Mouse (Mus musculus): Measurements from ENCODE around the gene Ssna1.

The Ssna1 gene

DNA sequence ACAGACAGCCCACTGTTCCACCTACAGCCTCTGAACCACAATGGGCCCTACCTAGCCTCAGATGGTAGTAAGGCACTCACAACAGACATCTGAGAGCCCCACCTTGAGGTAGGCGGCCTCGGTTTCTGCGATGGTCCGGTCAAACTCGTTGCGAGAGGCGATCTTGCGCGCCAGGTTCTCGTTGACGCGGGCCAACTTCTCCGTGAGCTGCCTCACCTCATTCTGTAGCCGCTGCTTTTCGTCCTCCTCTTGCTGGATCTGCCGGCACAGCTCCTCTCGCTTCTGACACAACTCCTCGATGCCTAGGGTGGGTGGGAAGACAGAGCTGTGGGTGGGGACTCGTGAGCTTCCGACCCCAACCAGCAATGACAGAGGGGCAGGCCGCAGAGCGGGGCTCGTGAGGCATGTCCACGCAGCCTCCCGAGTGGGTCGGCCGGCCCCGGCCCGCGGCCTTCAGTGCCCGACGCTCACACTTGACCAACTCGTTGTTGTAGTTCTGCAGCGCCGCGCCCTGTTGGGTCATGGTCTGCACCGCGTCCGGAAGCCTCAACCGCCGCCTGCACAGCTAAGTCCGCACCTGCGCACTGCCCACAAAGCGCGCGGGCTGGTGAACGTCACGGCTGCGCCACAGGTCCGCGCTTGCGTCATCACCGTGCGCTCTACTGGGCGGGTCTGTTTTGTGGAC lies at the start of gene Ssna1, which contains the start of gene Anapc2:
TSS of gene Ssna1 (minus strand) at position 612 of the 685 bp plus-strand sequence.
TSS of gene Anapc2 (plus strand) at position 652 of the 685 bp plus-strand sequence.
- DNase-seq (ENCODE audit: low spot score in 2 of 2), result peak; percentile 98 to 99

DNA sequence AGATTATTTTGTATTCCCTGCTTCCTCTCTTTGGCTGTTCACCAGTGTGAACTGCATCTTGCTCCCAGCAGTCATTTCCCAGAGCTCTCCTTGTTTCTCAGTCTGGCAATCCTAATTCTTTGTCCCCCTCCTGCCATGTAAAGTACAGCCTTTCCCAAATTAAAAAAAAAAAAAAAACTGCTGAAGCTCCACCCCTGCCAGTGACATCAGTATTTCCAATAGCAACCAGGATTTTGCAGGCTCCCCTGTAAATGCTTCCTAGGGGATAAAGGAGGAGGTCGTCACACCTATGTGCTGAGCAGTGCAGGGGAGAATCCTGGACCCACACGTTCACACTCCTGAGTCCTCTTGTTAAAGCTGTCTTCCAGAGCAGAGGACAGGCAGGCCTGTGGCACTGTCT lies 47.8 kb upstream of the Ssna1 start:
- DNase-seq (ENCODE audit: low spot score in 2 of 2), result peak; percentile 32 to 52

DNA sequence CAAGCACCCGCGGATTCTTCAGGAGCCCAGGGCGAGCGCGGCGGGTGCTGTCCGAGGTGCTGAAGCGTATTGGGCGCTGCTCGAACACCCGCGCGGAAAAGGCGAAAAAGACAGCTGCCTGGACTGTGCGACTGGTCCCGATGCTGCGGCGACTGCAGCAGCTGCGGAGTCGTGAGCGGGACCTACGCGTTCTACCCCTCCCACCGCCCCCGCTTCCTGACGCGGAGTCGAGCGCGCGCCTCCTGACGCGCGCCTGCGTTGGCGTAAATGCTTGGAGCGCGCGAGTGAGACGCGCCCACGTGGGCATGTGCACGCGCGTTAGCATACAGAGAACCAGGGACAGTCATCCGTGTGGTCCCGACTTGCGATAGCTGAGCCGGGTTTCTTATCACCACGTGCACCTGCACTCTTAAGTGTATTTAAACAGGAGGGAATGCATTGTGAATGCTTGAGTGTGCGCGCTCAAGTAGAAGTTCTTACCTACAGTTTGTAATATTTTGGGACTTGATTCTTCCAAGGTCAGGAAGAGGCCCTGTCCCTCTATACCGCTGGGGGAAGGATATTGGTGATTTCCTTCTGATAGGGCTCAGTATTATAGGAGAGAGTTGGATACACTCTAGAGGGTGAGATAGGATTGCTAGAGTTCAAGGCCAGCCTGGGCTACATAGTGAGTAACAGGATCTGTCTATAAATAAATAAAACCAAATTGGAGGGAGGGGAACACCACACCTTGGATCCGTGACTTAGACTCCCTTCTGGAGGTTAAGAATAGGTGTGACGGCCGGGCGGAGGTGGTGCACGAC lies 46.9 kb upstream of the Ssna1 start, which contains the start of gene Grin1:
TSS of gene Grin1 (minus strand) at position 217 of the 803 bp plus-strand sequence.
- peak; percentile 95 to 96 for DNase-seq (ENCODE audit: low spot score in 2 of 2)

DNA sequence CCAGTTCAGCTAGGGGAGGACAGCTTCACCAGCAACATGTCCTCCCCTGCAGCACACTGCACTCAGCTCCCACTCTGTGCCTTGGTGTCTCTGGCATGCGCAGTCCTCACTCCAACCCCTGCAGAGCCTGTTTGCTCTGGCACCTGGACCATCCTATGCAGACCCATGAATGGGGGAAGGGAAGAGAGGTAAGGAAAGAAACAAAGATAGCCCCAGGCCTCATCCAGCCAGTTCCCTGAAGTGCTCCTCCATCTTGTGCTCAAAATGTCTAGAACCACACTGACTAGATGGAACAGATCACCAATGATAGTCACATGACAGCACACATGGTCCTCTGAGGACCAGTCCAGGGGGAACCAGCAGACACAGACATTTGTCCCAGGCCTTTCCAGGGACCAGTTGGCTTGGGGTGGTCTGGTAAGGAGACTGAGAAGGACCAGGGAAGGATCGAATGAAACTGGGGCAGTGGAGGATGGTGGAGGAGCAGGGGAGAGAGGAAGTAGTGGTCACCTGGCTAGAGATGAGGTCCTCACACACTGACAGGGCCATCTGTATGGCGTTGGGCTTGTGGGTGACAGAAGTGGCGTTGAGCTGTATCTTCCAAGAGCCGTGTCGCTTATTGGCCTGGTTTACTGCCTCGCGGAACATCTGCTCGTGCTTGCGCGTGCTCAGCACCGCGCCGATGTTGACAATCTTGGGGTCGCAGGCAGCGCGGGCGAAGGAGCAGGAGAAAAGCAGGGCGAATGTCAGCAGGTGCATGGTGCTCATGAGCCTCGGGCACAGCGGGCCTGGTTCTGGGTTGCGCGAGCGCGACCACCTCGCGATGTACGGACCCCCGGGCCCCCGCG lies 46.1 kb upstream of the Ssna1 start:
- DNase-seq (ENCODE audit: low spot score in 2 of 2), result peak in 1 of 2 experiments; percentile 68

DNA sequence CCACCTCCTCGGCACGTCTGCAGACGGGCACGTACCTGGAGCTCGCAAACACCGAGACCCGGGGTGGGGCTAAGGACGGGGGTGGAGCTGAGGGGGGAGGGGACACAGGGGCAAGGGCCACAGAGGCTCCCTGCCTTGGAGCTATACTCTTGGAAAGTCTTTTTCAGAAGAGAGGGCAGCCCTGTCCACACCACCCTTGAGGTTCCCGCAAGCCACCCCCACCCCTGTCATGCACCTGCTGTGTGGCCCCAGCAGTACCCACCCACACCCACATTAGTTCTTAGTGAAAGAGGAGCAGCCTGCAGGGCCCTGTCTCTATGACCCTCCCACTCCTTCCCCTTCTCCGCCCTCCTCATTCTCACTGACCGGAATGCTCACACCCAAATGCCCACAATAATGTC lies 39.3 kb upstream of the Ssna1 start:
- no peak for DNase-seq (ENCODE audit: low spot score in 2 of 2)

DNA sequence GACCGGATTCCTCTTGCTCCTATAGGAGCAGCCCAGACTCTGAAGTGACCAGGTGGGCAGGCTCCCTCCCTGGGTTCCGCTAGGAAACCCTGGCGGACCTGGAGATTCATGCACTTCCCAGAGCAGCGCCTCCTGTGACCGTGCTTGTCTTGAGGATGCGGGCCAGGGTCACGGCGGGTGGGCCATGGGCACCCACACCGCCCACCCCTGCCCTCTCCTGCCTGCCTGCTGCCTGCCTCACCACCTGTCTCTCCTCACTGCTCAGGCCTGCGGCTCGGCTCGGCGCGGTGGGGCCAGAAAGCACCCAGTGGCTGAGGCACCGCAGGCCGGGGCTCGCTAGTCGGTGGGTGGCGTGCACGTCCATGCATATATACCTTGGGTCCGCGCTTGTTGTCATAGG lies 38.7 kb upstream of the Ssna1 start:
- DNase-seq (ENCODE audit: low spot score in 2 of 2), result no peak

DNA sequence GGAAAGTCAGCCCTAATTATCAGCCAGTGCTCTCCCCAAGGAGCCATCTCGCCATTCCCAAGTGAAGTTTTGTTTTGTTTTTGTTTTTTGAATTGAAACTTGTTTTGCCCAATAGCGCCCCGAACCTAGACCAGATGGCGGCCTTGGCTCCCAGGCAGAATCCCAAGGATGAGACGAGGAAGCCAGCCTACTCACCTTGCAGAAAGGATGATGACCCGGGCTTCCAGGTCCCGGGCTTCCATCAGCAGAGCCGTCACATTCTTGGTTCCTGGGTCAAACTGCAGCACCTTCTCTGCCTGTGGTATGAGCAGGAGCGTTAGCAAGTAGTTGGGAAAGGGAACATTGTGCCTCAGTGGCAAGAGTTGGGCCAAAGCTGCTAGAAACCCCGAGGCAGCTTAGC lies 37.9 kb upstream of the Ssna1 start:
- no peak for DNase-seq (ENCODE audit: low spot score in 2 of 2)

DNA sequence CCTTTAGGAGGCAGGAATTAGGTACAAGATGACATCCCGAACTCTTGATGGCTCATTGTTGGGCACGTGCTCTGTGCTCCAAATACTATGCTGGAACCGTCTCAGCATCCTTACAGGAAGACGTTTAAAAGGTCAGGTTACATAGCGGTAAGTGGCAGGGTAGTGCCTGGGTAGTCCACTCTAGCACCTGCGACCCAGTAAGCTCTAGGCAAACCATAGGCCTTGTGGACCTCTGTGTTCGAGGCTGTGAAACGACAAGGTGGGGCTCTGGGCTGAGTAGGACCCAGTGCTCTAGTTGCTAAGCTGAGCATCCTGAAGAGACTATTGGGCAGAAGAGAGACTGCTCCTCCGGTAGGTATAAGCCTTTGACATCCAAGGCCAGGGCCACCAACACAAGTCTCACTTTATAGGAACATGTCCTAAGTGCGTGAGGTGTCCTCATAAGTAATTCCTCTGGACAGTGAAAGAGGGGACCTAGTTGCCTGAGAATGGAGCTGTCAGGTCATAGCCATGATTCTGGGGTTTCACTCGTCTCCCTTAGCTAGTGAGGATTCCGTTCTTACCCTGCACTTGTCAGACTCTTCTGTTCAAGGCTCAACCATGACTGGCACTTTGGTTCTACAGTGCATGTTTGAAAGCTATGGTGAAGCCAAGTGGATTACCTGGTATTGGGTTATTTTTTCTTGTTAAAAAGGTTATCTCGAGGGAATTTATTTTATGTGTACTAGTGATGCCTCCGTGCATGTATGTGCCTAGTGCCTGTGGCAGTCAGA lies 33.5 kb upstream of the Ssna1 start:
- no peak for DNase-seq (ENCODE audit: low spot score in 2 of 2)

DNA sequence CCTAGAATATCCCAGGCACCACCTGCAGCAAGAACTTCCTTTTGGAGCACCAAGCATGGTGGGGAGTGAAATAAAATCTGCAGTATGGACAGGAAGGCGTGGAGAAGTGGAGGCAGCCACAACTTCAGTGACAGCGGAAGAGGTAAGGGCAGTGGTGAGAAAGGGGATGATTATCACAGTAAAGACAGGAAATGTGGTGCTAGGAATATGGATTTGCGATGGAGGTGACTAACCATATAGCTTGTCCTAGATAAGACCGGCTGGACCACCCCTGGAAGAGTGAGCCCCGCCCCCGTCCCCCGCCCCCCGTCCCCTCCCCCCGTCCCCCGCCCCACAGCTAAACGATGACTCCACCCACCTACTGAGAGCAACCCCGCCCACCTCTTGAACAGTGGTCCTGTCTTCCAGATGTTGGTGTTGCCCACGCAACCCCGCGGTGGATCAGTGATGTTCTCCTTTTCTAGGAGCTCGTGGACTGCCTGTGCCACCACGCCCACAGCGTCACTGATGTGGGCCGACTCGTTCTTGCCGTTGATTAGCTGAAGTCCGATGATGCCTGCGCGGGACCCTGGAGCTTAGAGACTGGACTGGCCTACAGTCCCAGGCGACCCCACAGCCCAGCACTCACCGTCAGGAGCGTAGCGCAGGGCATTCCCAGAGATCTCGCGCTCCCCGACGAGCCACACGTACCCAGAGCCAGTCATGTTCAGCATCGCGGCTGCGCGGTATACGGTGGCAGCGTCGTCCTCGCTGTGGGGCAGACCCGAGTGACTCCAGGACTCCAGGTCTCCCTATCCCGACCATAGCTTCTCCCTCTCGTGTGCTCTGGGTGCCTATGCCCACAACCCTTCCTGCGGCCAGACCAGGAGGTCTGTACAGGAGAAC lies 32.7 kb upstream of the Ssna1 start:
- peak; percentile 63 to 78 for DNase-seq (ENCODE audit: low spot score in 2 of 2)

DNA sequence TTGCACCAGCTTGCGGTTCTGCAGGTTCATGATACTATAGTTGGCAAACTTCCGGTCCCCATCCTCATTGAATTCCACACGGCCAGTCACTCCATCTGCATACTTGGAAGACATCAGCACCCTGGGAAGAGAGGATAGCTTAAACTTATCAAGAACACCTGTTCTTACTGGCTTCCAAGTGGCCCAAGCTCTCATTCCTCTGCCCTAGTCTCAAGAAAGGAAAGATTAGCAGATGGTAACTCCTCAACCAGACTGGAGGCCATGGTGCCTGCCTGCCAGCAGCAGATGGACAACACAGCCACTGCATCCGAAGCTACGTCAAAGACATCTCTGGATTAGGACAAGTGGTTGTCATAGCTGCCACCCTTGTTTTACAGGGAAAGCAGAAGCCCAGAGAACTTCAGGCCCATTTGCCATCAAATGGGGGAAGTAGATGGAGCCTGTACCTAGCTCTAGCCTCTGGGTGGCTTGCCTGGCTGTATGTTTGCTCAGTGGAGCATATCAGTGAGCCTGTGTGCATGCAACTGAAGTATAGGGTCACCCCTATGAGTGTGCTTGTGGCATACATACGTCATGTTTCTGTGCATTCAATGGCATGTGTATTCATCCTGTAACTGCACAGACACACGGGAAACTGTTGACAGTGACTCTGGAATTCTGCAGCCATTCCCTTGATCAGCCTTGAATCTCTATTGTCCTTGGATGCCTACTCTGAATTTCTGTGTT lies 31.9 kb upstream of the Ssna1 start:
- peak in 1 of 2 experiments; percentile 72 for DNase-seq (ENCODE audit: low spot score in 2 of 2)

DNA sequence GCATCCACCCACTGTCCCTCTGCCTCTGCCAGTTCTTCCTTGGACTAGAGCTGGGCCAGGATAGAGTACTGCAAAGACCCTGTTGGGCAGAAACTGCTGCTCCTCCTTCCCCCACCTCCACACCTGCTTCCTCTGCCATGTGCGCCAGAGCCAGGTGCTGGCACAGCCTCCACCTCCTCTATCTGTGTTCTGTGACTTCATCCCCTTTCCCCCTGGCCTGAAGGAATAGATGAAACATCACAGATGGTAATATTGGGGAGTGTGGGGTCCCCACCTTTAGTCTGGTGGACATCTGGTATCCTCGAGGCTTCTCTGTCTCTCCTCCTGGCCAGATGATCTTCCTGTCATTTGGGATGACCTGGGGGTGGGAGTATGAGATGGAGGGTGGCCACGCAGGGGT lies 31.2 kb upstream of the Ssna1 start:
- no peak for DNase-seq (ENCODE audit: low spot score in 2 of 2)

DNA sequence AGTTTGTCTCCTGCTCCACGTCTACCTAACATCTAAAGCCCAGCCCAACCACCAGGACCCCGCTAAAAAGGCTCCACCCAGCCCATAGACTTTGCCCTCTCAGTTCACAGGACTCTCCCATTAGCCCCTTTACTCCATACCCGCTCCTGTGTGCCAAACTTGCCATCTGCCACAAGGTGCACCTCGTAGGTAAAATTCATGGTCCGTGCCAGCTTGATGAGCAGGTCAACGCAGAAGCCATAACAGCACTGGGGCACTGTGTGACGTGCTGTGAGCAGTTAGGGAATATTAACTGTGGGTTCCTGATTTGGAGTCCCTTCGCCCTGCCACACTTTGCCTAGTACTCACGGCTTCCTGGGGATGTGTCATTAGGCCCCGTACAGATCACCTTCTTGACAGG lies 25.8 kb upstream of the Ssna1 start:
- DNase-seq (ENCODE audit: low spot score in 2 of 2), result no peak

DNA sequence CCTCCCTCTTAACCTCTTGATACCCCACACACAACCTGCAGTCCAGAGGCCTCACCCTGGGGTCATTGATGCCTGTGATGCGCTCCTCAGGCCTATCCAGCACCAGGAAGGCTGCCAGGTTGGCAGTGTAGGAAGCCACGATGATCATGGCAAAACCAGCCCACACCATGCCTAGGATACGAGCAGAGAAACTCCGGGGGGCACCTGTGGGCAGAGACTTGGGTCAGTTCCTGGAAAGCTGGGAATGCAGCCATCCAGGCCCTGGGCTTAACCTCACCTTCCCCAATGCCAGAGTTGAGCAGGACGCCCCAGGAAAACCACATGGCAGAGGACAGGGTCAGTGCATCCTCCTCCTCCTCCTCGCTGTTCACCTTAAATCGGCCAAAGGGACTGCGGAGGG lies 24.9 kb upstream of the Ssna1 start:
- DNase-seq (ENCODE audit: low spot score in 2 of 2), result no peak

DNA sequence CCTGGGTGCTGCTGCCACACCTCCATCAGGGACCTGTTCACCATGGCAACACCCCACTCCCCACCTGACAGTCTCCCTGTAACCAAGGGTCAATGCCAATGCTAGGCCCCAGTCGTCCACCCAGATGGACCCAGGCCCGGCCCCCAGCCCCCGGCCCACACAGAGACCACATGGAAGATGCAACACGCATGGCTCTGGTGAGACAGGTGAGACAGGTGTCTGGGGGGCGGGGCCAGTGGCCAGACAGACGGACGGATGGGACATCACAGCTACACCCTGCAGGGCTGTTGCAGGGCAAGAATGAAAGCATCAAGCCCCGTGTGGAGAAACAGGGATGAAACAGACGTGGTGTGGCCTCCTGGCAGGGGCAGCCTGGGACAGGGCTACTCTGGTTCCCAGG lies 21.5 kb upstream of the Ssna1 start:
- peak in 1 of 2 experiments; percentile 59 for DNase-seq (ENCODE audit: low spot score in 2 of 2)

DNA sequence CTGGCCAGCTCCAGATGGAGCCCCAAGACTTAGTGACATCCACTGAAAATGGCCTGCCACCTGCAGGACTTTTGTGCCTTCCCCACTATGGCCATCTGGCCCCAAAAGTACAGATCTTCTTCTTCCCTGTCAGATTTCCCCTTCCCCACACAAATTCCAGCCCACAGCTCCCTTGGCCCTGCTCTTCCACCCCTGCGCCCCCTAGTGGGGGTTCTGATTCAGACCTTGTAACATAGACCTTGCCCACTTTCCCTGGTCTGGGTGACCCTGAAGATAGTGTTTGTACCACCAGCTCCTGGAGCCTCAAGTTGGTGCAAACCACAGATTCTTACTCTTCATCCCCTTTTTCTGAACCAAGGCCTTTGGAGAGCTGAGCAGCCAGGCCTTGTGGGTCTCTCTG lies 20.6 kb upstream of the Ssna1 start:
- peak in 1 of 2 experiments; percentile 77 for DNase-seq (ENCODE audit: low spot score in 2 of 2)

DNA sequence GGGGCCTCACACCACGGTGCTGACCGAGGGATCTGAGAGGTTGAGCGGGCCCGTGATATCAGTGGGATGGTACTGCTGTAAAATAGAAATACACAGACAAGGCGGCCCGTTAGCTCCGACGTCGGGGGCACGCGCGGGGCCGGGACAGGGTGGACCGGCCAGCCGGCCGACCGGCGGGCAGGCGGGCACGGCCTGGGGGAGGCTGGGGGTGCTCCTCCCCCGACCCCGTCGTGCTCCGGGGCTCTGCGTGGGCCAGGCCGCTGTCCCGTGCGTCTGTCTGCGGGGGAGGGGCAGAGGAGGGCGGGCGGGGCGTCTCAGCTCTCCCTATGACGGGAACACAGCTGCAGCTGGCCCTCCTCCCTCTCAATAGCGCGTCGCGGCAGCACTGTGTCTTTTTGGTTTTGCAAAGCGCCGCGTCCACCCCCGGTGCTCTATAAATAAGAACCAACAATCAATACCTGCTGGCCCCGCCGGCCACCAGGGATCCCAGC lies 19.9 kb upstream of the Ssna1 start:
- DNase-seq (ENCODE audit: low spot score in 2 of 2), result peak in 1 of 2 experiments; percentile 70

DNA sequence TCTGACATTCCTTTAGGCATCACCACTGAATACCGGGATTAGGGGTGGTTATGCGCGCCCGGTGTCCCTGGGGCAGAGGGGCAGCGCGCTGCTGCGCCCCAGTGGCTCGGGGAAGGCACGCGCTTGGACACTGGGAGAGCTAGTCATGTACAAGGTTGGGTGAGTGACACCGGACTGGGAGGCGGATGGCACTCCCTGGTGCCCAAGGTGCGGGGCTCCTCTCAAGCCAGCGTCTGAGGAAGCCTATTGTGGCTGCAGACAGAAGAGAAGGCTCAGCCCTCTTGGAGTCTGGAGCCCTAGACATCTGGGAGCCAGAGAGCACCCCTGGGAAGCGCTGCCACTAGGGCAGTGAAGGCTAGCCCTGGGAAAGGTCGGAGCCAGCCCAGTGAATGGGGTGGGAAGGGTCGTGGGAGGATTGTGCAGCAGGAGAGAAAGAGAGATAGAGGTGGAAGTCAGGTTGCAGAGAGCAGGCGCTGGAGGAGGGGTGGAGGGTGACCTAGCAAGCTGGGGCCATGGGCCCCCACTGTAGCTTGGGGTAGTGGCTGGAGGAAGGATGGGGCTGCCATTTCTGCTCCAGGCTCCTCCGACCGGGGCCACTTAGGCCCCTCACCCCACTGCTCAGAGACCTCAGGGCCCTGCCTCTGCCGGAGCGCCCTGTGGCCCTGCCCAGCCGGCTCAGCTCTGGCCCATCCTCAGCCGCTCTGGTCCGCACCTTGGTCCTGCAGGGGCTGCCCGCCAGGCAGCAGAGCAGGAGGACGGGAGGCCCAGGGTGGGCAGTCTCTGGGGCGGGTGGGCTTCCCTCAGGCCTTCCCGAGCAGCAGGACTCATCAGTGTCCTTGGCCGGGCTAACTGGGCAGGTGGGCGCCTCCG lies 19.2 kb upstream of the Ssna1 start:
- no peak for DNase-seq (ENCODE audit: low spot score in 2 of 2)

DNA sequence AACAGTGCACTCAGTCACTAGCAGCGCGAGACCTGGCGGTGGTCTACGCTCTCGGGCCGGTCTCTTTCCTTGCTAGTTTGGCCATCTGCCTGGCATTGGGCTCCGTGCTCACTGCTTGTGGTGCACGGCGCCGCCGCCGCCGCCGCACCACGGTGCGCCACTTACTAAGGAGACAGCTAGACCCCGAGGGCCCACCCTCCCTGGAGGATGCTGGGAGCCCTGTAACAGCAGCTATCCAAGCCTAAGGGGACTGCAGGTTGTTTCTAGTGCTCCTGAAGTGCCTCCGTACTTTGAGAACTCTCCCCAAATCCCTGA lies 18.5 kb upstream of the Ssna1 start:
- DNase-seq (ENCODE audit: low spot score in 2 of 2), result peak; percentile 76 to 82

All from right cerebral cortex, postnatal 10 days (tissue).